Mouse (Mus musculus) liver, embryonic 14.5 days (tissue): ENCODE measurements around the gene Frrs1l.

ENCODE experiments used
- CTCF ChIP-seq: IDR thresholded peaks from 2 replicates; pipeline ENCODE4 v1.5.1; 2016; ENCODE audit warnings: antibody characterized with exemption, low read depth, control low read depth
- EP300 ChIP-seq: IDR thresholded peaks from 2 replicates; pipeline ENCODE4 v1.6.1; 2016; ENCODE audit warnings: antibody characterized with exemption, low read depth

DNA sequence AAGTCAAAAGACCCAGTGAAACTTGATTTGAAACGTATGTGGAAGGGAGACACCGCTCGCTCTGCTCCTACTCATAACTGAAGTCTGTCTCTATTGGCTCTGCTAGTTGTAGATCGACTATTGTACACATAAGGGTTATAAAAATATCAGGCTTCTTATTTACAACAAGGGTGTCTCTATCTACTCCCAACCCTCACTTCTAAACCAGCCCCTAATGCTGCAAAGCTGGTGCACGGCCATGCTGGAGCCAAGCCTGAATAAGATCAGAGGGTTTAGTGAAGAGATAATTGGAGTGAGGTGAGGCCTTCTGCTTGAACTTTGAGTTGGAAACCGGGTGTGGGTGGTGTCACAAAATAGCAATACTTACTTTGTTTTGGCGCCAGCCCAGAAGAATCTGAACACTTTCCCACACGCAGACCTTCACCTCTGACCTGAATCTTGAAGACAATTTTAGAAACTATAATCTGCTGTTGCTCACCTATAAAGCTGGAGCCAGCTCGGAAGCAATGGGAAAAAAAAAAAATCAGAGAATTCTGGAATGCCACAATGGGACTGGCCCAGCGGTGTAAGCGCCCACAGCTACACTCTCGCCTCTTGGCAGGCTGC lies 28.8 kb downstream of the Frrs1l start:
- no peak for TF ChIP-seq CTCF
- TF ChIP-seq EP300: no peak
